Mouse (Mus musculus) G1E (cell line): Measurements from ENCODE around the gene Gne.
"Not testable (repeated sequence)": the region's sequence is repeated elsewhere in the genome, so short reads cannot be mapped to it uniquely, and the experiment has no call there.

Experiments
- CTCF ChIP-seq: IDR thresholded peaks from 2 replicates; pipeline ENCODE4 v1.5.1; 2012; ENCODE audit warnings: low read depth, low read length, inconsistent platforms, mixed read lengths
- GATA1 ChIP-seq: IDR thresholded peaks from 2 replicates; pipeline ENCODE4 v1.6.1; 2012; ENCODE audit warnings: borderline replicate concordance, low read length, inconsistent platforms, mixed read lengths
- POLR2AphosphoS5 ChIP-seq: IDR thresholded peaks from 2 replicates; pipeline ENCODE4 v1.6.1; 2012; ENCODE audit warnings: low read depth, low read length, inconsistent platforms; ENCODE audit not compliant: insufficient replicate concordance
- TAL1 ChIP-seq: conservative IDR thresholded peaks from 2 replicates; pipeline ENCODE4 v1.6.1; 2012; ENCODE audit warnings: low read depth, low read length, inconsistent platforms, mixed read lengths

DNA sequence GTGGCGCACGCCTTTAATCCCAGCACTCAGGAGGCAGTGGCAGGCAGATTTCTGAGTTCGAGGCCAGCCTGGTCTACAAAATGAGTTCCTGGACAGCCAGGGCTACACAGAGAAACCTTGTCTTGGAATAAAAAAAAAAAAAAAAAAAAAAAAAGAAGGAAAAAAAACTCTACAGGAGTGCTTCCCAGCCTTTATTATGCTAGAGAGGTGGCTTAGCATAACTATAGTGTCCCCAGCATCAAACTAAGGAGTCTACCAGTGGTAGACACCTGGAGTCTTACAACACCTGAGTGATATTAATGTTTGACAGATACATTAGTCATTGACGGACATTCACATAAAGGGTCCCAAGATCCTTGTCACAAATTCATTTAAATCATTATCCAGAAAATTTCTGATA is 40.8 kb downstream of the Gne start:
- TF ChIP-seq TAL1, CTCF, GATA1, POLR2AphosphoS5: not testable (repeated sequence)
